In genomic region chr6:18795390-18795789, GRCm38 (mm10) we compare ENCODE assay signal across 24 mouse cellular contexts. TPM values are rescaled to one million over a fixed set of nuclear protein-coding genes. Genes with fewer than 3 reads are reported as not detected.
DNase-seq lines count a peak whose midpoint lies in the region; ATAC-seq and TF ChIP-seq lines count a peak whose summit lies in the region.
"Had no signal": no experiment of that assay in that cellular context is flagged by ENCODE, and none has a peak within 500 bp of the region (broad histone marks: within the 10 kb centered on the region; RNA-seq: fewer than 3 reads in every experiment).

No protein-coding gene starts in this region.

- in situ Hi-C loops in CH12.LX (cut with MboI; ENCODE audit: low pct_ligation_motif_present, low pct_unique_long_range_greater_than_20kb, low sequenced_read_pairs) = no loop called here

- no peaks in the 10 kb centered on the region; the same call in 1 of the 2 replicates for H3K4me1 ChIP-seq in forebrain, embryonic 11.5 days (replicated peaks; ENCODE audit: control insufficient read depth, insufficient read depth, low read length)
- H3K4me1 ChIP-seq in forebrain, embryonic 10.5 days = peaks cover 18% of the 10 kb centered on the region; the same call in 1 of the 2 replicates
- peaks cover 3 to 5% of the 10 kb centered on the region in 2 experiments; a peak in 1 of 4 replicates for H3K4me1 ChIP-seq in CH12.LX (ENCODE audit: control insufficient read depth in 1 of 2, insufficient read depth in 2 of 2)
- peaks cover 11% of the 10 kb centered on the region for H3K4me1 ChIP-seq in forebrain, embryonic 16.5 days (replicated peaks; ENCODE audit: control insufficient read depth, insufficient read depth, low read length)
- H3K4me1 ChIP-seq in midbrain, embryonic 12.5 days = 0 out of 2 replicates have a peak, but pooled peaks cover 3% of the 10 kb centered on the region
- H3K4me1 ChIP-seq: embryonic facial prominence, embryonic 13.5 days; intestine, embryonic 15.5 days; limb, embryonic 15.5 days had no signal

- 68% methylated on average over 4 of the region's 4 CpGs for WGBS in forebrain, embryonic 11.5 days
- WGBS in forebrain, embryonic 10.5 days = 70% methylated on average over 4 of the region's 4 CpGs
- WGBS in forebrain, embryonic 16.5 days = 22% methylated on average over 4 of the region's 4 CpGs
- 58% methylated on average over 4 of the region's 4 CpGs for WGBS in midbrain, embryonic 12.5 days

- intact Hi-C loops in left cerebral cortex, adult 2 months (cut with DNase I) = no loop called here

- no peak for TF ChIP-seq POLR2A in CH12.LX (IDR thresholded peaks at IDR 0.05; ENCODE audit: low read depth, low read length)

- TF ChIP-seq EP300 in CH12.LX (IDR thresholded peaks at IDR 0.05; ENCODE audit: low read length) = no peak

- no peak for TF ChIP-seq RAD21 in CH12.LX (IDR thresholded peaks at IDR 0.05; ENCODE audit: low read depth, low read length)

- H3K79me2 ChIP-seq in CH12.LX (replicated peaks; ENCODE audit: control insufficient read depth, extremely low read depth, insufficient read depth, poor library complexity, severe bottlenecking) = no peaks in the 10 kb centered on the region

- no peaks in the 10 kb centered on the region for H3K36me3 ChIP-seq in forebrain, embryonic 11.5 days (ENCODE audit: control insufficient read depth, insufficient read depth, low read length)
- no peaks in the 10 kb centered on the region for H3K36me3 ChIP-seq in forebrain, embryonic 10.5 days (replicated peaks)
- no peaks in the 10 kb centered on the region for H3K36me3 ChIP-seq in CH12.LX (replicated peaks in 1 of 2; ENCODE audit: control insufficient read depth in 1 of 2, insufficient read depth in 1 of 2, low read length in 1 of 2)
- H3K36me3 ChIP-seq in forebrain, embryonic 16.5 days (ENCODE audit: control insufficient read depth, insufficient read depth) = no peaks in the 10 kb centered on the region
- no peaks in the 10 kb centered on the region for H3K36me3 ChIP-seq in midbrain, embryonic 12.5 days
- H3K36me3 ChIP-seq: embryonic facial prominence, embryonic 13.5 days; intestine, embryonic 15.5 days; limb, embryonic 15.5 days had no signal

- H3K4me2 ChIP-seq in forebrain, embryonic 11.5 days (ENCODE audit: low read depth, low read length, severe bottlenecking) = no peak overlapping the region
- peak overlapping the region; percentile 21; the same call in 1 of the 2 replicates for H3K4me2 ChIP-seq in CH12.LX (ENCODE audit: insufficient read depth, low read depth, poor library complexity, severe bottlenecking)
- H3K4me2 ChIP-seq in forebrain, embryonic 16.5 days (ENCODE audit: low read length) = no peak overlapping the region
- H3K4me2 ChIP-seq in midbrain, embryonic 12.5 days (replicated peaks) = no peak overlapping the region
- H3K4me2 ChIP-seq: embryonic facial prominence, embryonic 13.5 days; heart, embryonic 11.5 days; intestine, embryonic 15.5 days; limb, embryonic 15.5 days; lung, embryonic 14.5 days had no signal

- dilution Hi-C loops in CH12.LX (cut with MboI; ENCODE audit: extremely low pct_ligation_motif_present, extremely low pct_unique_long_range_greater_than_20kb, low sequenced_read_pairs) = no loop called here

- peak; percentile 58; the same call in 1 of the 2 replicates for ATAC-seq in forebrain, embryonic 11.5 days (replicated peaks; ENCODE audit: low FRiP score)
- ATAC-seq in forebrain, embryonic 16.5 days = peak; percentile 85
- 0 out of 2 replicates have a peak, but pooled peaks have one; percentile 42 for ATAC-seq in midbrain, embryonic 12.5 days (ENCODE audit: low FRiP score, low read depth)
- ATAC-seq: intestine, embryonic 15.5 days had no signal

- no peak for DNase-seq in forebrain, embryonic 11.5 days (ENCODE audit: low spot score)
- no peak for DNase-seq in forebrain, embryonic 10.5 days (ENCODE audit: extremely low spot score, low spot score)
- no peak for DNase-seq in CH12.LX (ENCODE audit: extremely low read depth)
- no peak for DNase-seq in left cerebral cortex, adult 2 months (ENCODE audit: extremely low spot score in 1 of 2, low spot score in 2 of 2)
- DNase-seq in yolk sac, embryonic 10.5 days (ENCODE audit: low spot score) = no peak
- no peak for DNase-seq in frontal cortex, postnatal 10 days (ENCODE audit: low spot score in 2 of 2)
- DNase-seq: adrenal gland, postnatal 10 days; cerebellum, adult 2 months; cerebellum, postnatal 25 days; gastrocnemius, postnatal 14 days; heart, adult 11 months; layer of hippocampus, adult 9-11 months; lung, embryonic 14.5 days; lung, postnatal 36 days had no signal

- no peak overlapping the region for H3K4me3 ChIP-seq in forebrain, embryonic 11.5 days (ENCODE audit: low read depth, low read length)
- H3K4me3 ChIP-seq in forebrain, embryonic 10.5 days = no peak overlapping the region
- H3K4me3 ChIP-seq in CH12.LX (replicated peaks in 1 of 3; ENCODE audit: low read depth in 2 of 3, low read length in 2 of 3, poor library complexity in 1 of 3) = no peak overlapping the region
- no peak overlapping the region for H3K4me3 ChIP-seq in forebrain, embryonic 16.5 days (replicated peaks; ENCODE audit: low read length)
- no peak overlapping the region for H3K4me3 ChIP-seq in midbrain, embryonic 12.5 days
- no peak overlapping the region for H3K4me3 ChIP-seq in left cerebral cortex, adult 2 months
- H3K4me3 ChIP-seq: embryonic facial prominence, embryonic 13.5 days; intestine, embryonic 15.5 days; limb, embryonic 15.5 days; megakaryocyte, embryonic 14.5 days had no signal

- no peak overlapping the region for H3K9ac ChIP-seq in forebrain, embryonic 11.5 days (ENCODE audit: low read length)
- H3K9ac ChIP-seq in CH12.LX (ENCODE audit: insufficient read depth, low read depth) = no peak overlapping the region
- no peak overlapping the region for H3K9ac ChIP-seq in forebrain, embryonic 16.5 days (replicated peaks; ENCODE audit: low read depth, low read length)
- no peak overlapping the region for H3K9ac ChIP-seq in midbrain, embryonic 12.5 days (replicated peaks)
- H3K9ac ChIP-seq: embryonic facial prominence, embryonic 13.5 days; intestine, embryonic 15.5 days; limb, embryonic 15.5 days; liver, embryonic 14.5 days; lung, embryonic 14.5 days had no signal

- no peaks in the 10 kb centered on the region for H3K9me3 ChIP-seq in forebrain, embryonic 11.5 days (ENCODE audit: control insufficient read depth, low read length)
- H3K9me3 ChIP-seq in forebrain, embryonic 10.5 days = no peaks in the 10 kb centered on the region
- no peaks in the 10 kb centered on the region for H3K9me3 ChIP-seq in CH12.LX (replicated peaks; ENCODE audit: low read length)
- H3K9me3 ChIP-seq in forebrain, embryonic 16.5 days (ENCODE audit: control insufficient read depth, low read length) = no peaks in the 10 kb centered on the region
- no peaks in the 10 kb centered on the region for H3K9me3 ChIP-seq in midbrain, embryonic 12.5 days
- H3K9me3 ChIP-seq: embryonic facial prominence, embryonic 13.5 days; intestine, embryonic 15.5 days; limb, embryonic 15.5 days; megakaryocyte, embryonic 14.5 days had no signal

- H3K27ac ChIP-seq in forebrain, embryonic 11.5 days (ENCODE audit: low read depth, low read length) = no peak overlapping the region; the same call in 1 of the 2 replicates
- H3K27ac ChIP-seq in forebrain, embryonic 10.5 days = no peak overlapping the region
- no peak overlapping the region for H3K27ac ChIP-seq in CH12.LX (ENCODE audit: insufficient read depth, low read depth)
- peak overlapping the region; percentile 72 for H3K27ac ChIP-seq in forebrain, embryonic 16.5 days (ENCODE audit: low read length)
- peak overlapping the region; percentile 70 for H3K27ac ChIP-seq in midbrain, embryonic 12.5 days (replicated peaks)
- H3K27ac ChIP-seq in left cerebral cortex, adult 2 months = no peak overlapping the region
- H3K27ac ChIP-seq: embryonic facial prominence, embryonic 13.5 days; intestine, embryonic 15.5 days; kidney, postnatal 0 days; limb, embryonic 15.5 days; liver, embryonic 14.5 days; stomach, postnatal 0 days had no signal

- TF ChIP-seq CTCF in CH12.LX (conservative IDR thresholded peaks at IDR 0.05 in 1 of 2, IDR thresholded peaks at IDR 0.05 in 1 of 2; ENCODE audit: low read depth in 2 of 2, low read length in 2 of 2) = no peak
- no peak for TF ChIP-seq CTCF in left cerebral cortex, adult 2 months (IDR thresholded peaks at IDR 0.05)

- no peaks in the 10 kb centered on the region for H3K27me3 ChIP-seq in forebrain, embryonic 11.5 days (ENCODE audit: control insufficient read depth, insufficient read depth, low read length)
- no peaks in the 10 kb centered on the region for H3K27me3 ChIP-seq in forebrain, embryonic 10.5 days (ENCODE audit: poor library complexity, severe bottlenecking)
- H3K27me3 ChIP-seq in CH12.LX (replicated peaks) = no peaks in the 10 kb centered on the region
- no peaks in the 10 kb centered on the region for H3K27me3 ChIP-seq in forebrain, embryonic 16.5 days (replicated peaks; ENCODE audit: control insufficient read depth, insufficient read depth, low read length)
- H3K27me3 ChIP-seq in midbrain, embryonic 12.5 days = no peaks in the 10 kb centered on the region
- H3K27me3 ChIP-seq: embryonic facial prominence, embryonic 13.5 days; intestine, embryonic 15.5 days; limb, embryonic 15.5 days; megakaryocyte, embryonic 14.5 days had no signal

TF ChIP-seq in CH12.LX, 34 proteins besides CTCF, POLR2A, EP300 and RAD21:
- TF ChIP-seq ZC3H11A (IDR thresholded peaks at IDR 0.05; ENCODE audit: low read depth, low read length) = no peak
- no peak for TF ChIP-seq HCFC1 (IDR thresholded peaks at IDR 0.05; ENCODE audit: low read depth, low read length)
- no peak for TF ChIP-seq UBTF (IDR thresholded peaks at IDR 0.05; ENCODE audit: low read depth, low read length)
- no peak for TF ChIP-seq NRF1 (IDR thresholded peaks at IDR 0.05; ENCODE audit: low read depth, low read length)
- TF ChIP-seq JUND (conservative IDR thresholded peaks at IDR 0.05; ENCODE audit: low read depth, low read length) = no peak
- no peak for TF ChIP-seq CHD1 (IDR thresholded peaks at IDR 0.05; ENCODE audit: low read depth, low read length)
- no peak for TF ChIP-seq ZNF384 (IDR thresholded peaks at IDR 0.05; ENCODE audit: low read depth, low read length)
- no peak for TF ChIP-seq USF2 (conservative IDR thresholded peaks at IDR 0.05; ENCODE audit: low read depth, low read length)
- TF ChIP-seq JUN (IDR thresholded peaks at IDR 0.05; ENCODE audit: insufficient read depth, low read depth, low read length) = no peak
- TF ChIP-seq ELF1 (IDR thresholded peaks at IDR 0.05; ENCODE audit: low read depth, low read length) = no peak
- no peak for TF ChIP-seq MAFK (IDR thresholded peaks at IDR 0.05; ENCODE audit: insufficient replicate concordance, low read length)

RNA-seq across cellular contexts. Expression of gene Lsm8, which starts 53.0 kb away (rescaled TPM):
- polyA plus RNA-seq in forebrain, embryonic 11.5 days (2014; fragmentation: Nextera tagmentation; extraction: Ambion mirVana) = 208 and 221 TPM in 2 replicates
- polyA plus RNA-seq in forebrain, embryonic 10.5 days (2016; fragmentation: Nextera tagmentation; extraction: Ambion mirVana) = 248 and 251 TPM in 2 replicates
- total RNA-seq in CH12.LX (2012; rRNA removed) (75.7 and 91.1 TPM in 2 replicates), CH12.LX (2014; rRNA removed) (211 and 216 TPM in 2 replicates)
- 96.3 and 107 TPM in 2 replicates for polyA plus RNA-seq in CH12.LX (2012; ENCODE audit: insufficient read length, low read depth)
- polyA plus RNA-seq in forebrain, embryonic 16.5 days (2015; fragmentation: Nextera tagmentation; extraction: Ambion mirVana) = 158 and 181 TPM in 2 replicates
- 186 and 190 TPM in 2 replicates for polyA plus RNA-seq in midbrain, embryonic 12.5 days (2016; fragmentation: Nextera tagmentation; extraction: Ambion mirVana)
- total RNA-seq in left cerebral cortex, adult 2 months (2021) = 10 to 100 TPM; 26.8 to 31.5 TPM

Comparison
In these comparisons a context has a peak if more than half of its experiments do, and no peak if none do; other contexts are left out.
1. H3K27ac ChIP-seq: peak in forebrain, embryonic 16.5 days (single experiment) and midbrain, embryonic 12.5 days (single experiment); none in forebrain, embryonic 11.5 days (single experiment), forebrain, embryonic 10.5 days (single experiment), CH12.LX (single experiment) and left cerebral cortex, adult 2 months (single experiment).
2. Peak in every context shown above with its lines, with median percentiles within 50 percentile points of each other: ATAC-seq.